ENCODE assay signal across 15 mouse cellular contexts in the genomic region with DNA sequence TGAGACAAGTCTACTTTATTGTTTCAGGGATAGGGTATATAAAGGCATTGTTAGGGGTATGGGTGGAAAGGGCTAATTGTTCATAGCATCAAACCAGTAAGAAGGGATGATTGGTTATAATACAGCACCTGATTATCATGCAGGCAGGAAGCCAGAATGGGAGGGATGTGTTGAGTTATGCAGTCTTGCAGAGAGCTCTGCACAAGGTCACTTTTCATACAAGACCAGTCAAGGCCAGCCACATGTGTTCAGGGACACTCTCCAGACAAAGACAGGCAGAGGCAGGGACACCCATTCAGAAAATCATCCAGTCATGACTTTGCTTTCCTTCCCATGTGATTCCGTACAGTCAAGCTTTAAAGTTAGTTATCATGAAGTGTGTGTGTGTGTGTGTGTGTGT. TPM values are rescaled to one million over a fixed set of nuclear protein-coding genes. Genes with fewer than 3 reads are reported as not detected.
"Had no signal": no experiment of that assay in that cellular context is flagged by ENCODE, and none has a peak within 500 bp of the region (broad histone marks: within the 10 kb centered on the region; RNA-seq: fewer than 3 reads in every experiment).

No protein-coding gene starts in this region.

- H3K4me2 ChIP-seq: limb, embryonic 15.5 days; liver, embryonic 12.5 days; lung, embryonic 14.5 days; midbrain, embryonic 12.5 days had no signal

- DNase-seq: kidney, adult 2 months; kidney, postnatal 25 days; lung, embryonic 14.5 days; lung, postnatal 10 days; lung, postnatal 4 days; right cerebral cortex, adult 18-20 months; right cerebral cortex, postnatal 25 days; thymus, postnatal 36 days had no signal

- ATAC-seq: liver, embryonic 12.5 days; midbrain, embryonic 16.5 days had no signal

- H3K27me3 ChIP-seq: limb, embryonic 15.5 days; liver, embryonic 12.5 days; midbrain, embryonic 12.5 days had no signal

- H3K4me1 ChIP-seq: liver, embryonic 12.5 days; midbrain, embryonic 12.5 days had no signal

- H3K9ac ChIP-seq: limb, embryonic 15.5 days; liver, embryonic 12.5 days; lung, embryonic 14.5 days; midbrain, embryonic 12.5 days had no signal

- H3K9me3 ChIP-seq: limb, embryonic 15.5 days; liver, embryonic 12.5 days; midbrain, embryonic 12.5 days had no signal

- H3K27ac ChIP-seq: left cerebral cortex, adult 2 months; limb, embryonic 15.5 days; liver, embryonic 12.5 days; midbrain, embryonic 12.5 days had no signal

- H3K36me3 ChIP-seq: limb, embryonic 15.5 days; liver, embryonic 12.5 days; midbrain, embryonic 12.5 days had no signal

- H3K4me3 ChIP-seq: left cerebral cortex, adult 2 months; limb, embryonic 15.5 days; liver, embryonic 12.5 days; midbrain, embryonic 12.5 days had no signal

RNA-seq across cellular contexts. Expression of gene Pthlh, which starts 47.8 kb away (rescaled TPM):
- total RNA-seq: megakaryocyte, adult 5-6 weeks had no signal
- polyA plus RNA-seq: liver, embryonic 16.5 days had no signal
